ENCODE assay signal across 8 mouse cellular contexts in genomic region chr12:4769333-4769723, GRCm38 (mm10). TPM values are rescaled to one million over a fixed set of nuclear protein-coding genes. Genes with fewer than 3 reads are reported as not detected.
DNase-seq lines count a peak whose midpoint lies in the region; ATAC-seq and TF ChIP-seq lines count a peak whose summit lies in the region.

No protein-coding gene starts in this region.

- no peaks in the 10 kb centered on the region for H3K36me3 ChIP-seq in heart, adult 2 months (ENCODE audit: control insufficient read depth, insufficient read depth, low read length)
- H3K36me3 ChIP-seq in E14TG2a.4 (ENCODE audit: insufficient read depth, low read length), result no peaks in the 10 kb centered on the region
- H3K36me3 ChIP-seq in forebrain, postnatal 0 days (ENCODE audit: insufficient read depth), result no peaks in the 10 kb centered on the region
- no peaks in the 10 kb centered on the region for H3K36me3 ChIP-seq in liver, embryonic 16.5 days (ENCODE audit: control insufficient read depth, insufficient read depth)

- H3K4me3 ChIP-seq in heart, adult 2 months, result peak overlapping the region; percentile 69
- peak overlapping the region; percentile 81 for H3K4me3 ChIP-seq in E14TG2a.4 (replicated peaks; ENCODE audit: low read length)
- peak overlapping the region; percentile 67 for H3K4me3 ChIP-seq in forebrain, postnatal 0 days (ENCODE audit: low read depth, low read length)
- H3K4me3 ChIP-seq in liver, embryonic 16.5 days (ENCODE audit: low read depth, low read length), result peak overlapping the region; percentile 88

- intact Hi-C loops in heart, adult 2 months (cut with DNase I), result loop anchor here (5.0 kb wide), 4 partner anchors 48 to 203 kb away; partner anchors contain the start of genes Atad2b and Sf3b6

- no peak for TF ChIP-seq CTCF in heart, adult 2 months (IDR thresholded peaks at IDR 0.05)
- TF ChIP-seq CTCF in E14TG2a.4 (conservative IDR thresholded peaks at IDR 0.05; ENCODE audit: low read length), result no peak
- TF ChIP-seq CTCF in forebrain, postnatal 0 days (IDR thresholded peaks at IDR 0.05; ENCODE audit: low read depth), result no peak

- no peaks in the 10 kb centered on the region for H3K27me3 ChIP-seq in heart, adult 2 months (ENCODE audit: control insufficient read depth, insufficient read depth, low read length)
- peaks cover 12% of the 10 kb centered on the region for H3K27me3 ChIP-seq in E14TG2a.4 (ENCODE audit: insufficient read depth, low read length)
- no peaks in the 10 kb centered on the region for H3K27me3 ChIP-seq in forebrain, postnatal 0 days (ENCODE audit: insufficient read depth, low read length)
- no peaks in the 10 kb centered on the region for H3K27me3 ChIP-seq in liver, embryonic 16.5 days (ENCODE audit: control insufficient read depth, insufficient read depth, low read depth, low read length)

- no peaks in the 10 kb centered on the region for H3K79me2 ChIP-seq in heart, adult 2 months (replicated peaks; ENCODE audit: control insufficient read depth, insufficient read depth, low read length)

- no peaks in the 10 kb centered on the region for H3K9me3 ChIP-seq in E14TG2a.4 (ENCODE audit: low read length)
- no peaks in the 10 kb centered on the region for H3K9me3 ChIP-seq in forebrain, postnatal 0 days (ENCODE audit: low read length)
- no peaks in the 10 kb centered on the region for H3K9me3 ChIP-seq in liver, embryonic 16.5 days (replicated peaks; ENCODE audit: control insufficient read depth, low read length)

- TF ChIP-seq POLR2A in heart, adult 2 months (IDR thresholded peaks at IDR 0.05; ENCODE audit: insufficient read depth, low read depth, low read length), result no peak

- H3K9ac ChIP-seq in heart, adult 2 months (ENCODE audit: low read depth, low read length), result peak overlapping the region; percentile 39; the same call in 1 of the 2 replicates
- H3K9ac ChIP-seq in forebrain, postnatal 0 days, result peak overlapping the region; percentile 86
- H3K9ac ChIP-seq in liver, embryonic 16.5 days (ENCODE audit: low read depth, low read length), result peak overlapping the region; percentile 90

- WGBS in heart, adult 2 months, result 19% methylated on average over 13 of the region's 13 CpGs
- WGBS in forebrain, postnatal 0 days, result 19% methylated on average over 13 of the region's 13 CpGs
- 18% methylated on average over 13 of the region's 13 CpGs for WGBS in liver, embryonic 16.5 days (ENCODE audit: insufficient replicate concordance)

- no peak for TF ChIP-seq EP300 in heart, adult 2 months (IDR thresholded peaks at IDR 0.05; ENCODE audit: insufficient read depth, low read depth, low read length)

- ATAC-seq in forebrain, postnatal 0 days, result peak; percentile 19
- no peak for ATAC-seq in liver, embryonic 16.5 days (ENCODE audit: low read depth)

- H3K4me2 ChIP-seq in forebrain, postnatal 0 days (ENCODE audit: low read depth), result peak overlapping the region; percentile 60
- H3K4me2 ChIP-seq in liver, embryonic 16.5 days (ENCODE audit: low read depth, low read length), result peak overlapping the region; percentile 95

- DNase-seq in heart, adult 2 months, result no peak
- no peak for DNase-seq in heart, postnatal 4 days
- DNase-seq in forebrain, postnatal 0 days, result no peak
- DNase-seq in adipocyte (ENCODE audit: low spot score), result no peak
- no peak for DNase-seq in cerebellum, adult 9-11 months
- no peak for DNase-seq in cerebellum, postnatal 4 days (ENCODE audit: low spot score in 2 of 2)

- no peaks in the 10 kb centered on the region; the same call in 1 of the 2 replicates for H3K4me1 ChIP-seq in heart, adult 2 months (ENCODE audit: control insufficient read depth, insufficient read depth, low read length)
- peaks cover 9% of the 10 kb centered on the region for H3K4me1 ChIP-seq in E14TG2a.4 (replicated peaks; ENCODE audit: low read depth, low read length)
- H3K4me1 ChIP-seq in forebrain, postnatal 0 days (ENCODE audit: insufficient read depth), result 0 out of 2 replicates have a peak, but pooled peaks cover 7% of the 10 kb centered on the region
- H3K4me1 ChIP-seq in liver, embryonic 16.5 days (ENCODE audit: control insufficient read depth, low read depth, low read length), result peaks cover 9% of the 10 kb centered on the region

- H3K27ac ChIP-seq in heart, adult 2 months, result peak overlapping the region; percentile 77
- peak overlapping the region; percentile 98 for H3K27ac ChIP-seq in forebrain, postnatal 0 days (ENCODE audit: low read depth, low read length)
- H3K27ac ChIP-seq in liver, embryonic 16.5 days (ENCODE audit: low read length), result no peak overlapping the region

RNA-seq across cellular contexts. Expression of gene Fam228b, which starts 0.3 kb away (rescaled TPM):
- 1 to 10 TPM; 2.0 to 2.1 TPM for total RNA-seq in heart, adult 2 months (2021)
- polyA plus RNA-seq in heart, adult 2 months (2012; rRNA removed), result 0.88 and 0.97 TPM in 2 replicates
- total RNA-seq in heart, postnatal 4 days (2021), result 1 to 10 TPM; 4.3 to 5.0 TPM
- total RNA-seq in forebrain, postnatal 0 days (2014; rRNA removed), result 7.8 and 18.8 TPM in 2 replicates
- polyA plus RNA-seq in forebrain, postnatal 0 days (2015; fragmentation: Nextera tagmentation; extraction: Ambion mirVana), result 5.8 and 8.9 TPM in 2 replicates
- polyA plus RNA-seq in liver, embryonic 16.5 days (2015; fragmentation: Nextera tagmentation; extraction: Ambion mirVana), result 0.42 and 0.85 TPM in 2 replicates

RNA-seq across cellular contexts. Expression of gene Pfn4, which starts 0.5 kb away (rescaled TPM):
- 1 to 10 TPM; 2.5 to 2.9 TPM for total RNA-seq in heart, adult 2 months (2021)
- polyA plus RNA-seq in heart, adult 2 months (2012; rRNA removed), result 1.8 and 4.3 TPM in 2 replicates
- total RNA-seq in heart, postnatal 4 days (2021), result 1 to 10 TPM; 3.2 to 3.7 TPM
- 9.2 TPM in 2 replicates for total RNA-seq in forebrain, postnatal 0 days (2014; rRNA removed)
- 15.3 and 21.3 TPM in 2 replicates for polyA plus RNA-seq in forebrain, postnatal 0 days (2015; fragmentation: Nextera tagmentation; extraction: Ambion mirVana)
- 0.47 and 0.76 TPM in 2 replicates for polyA plus RNA-seq in liver, embryonic 16.5 days (2015; fragmentation: Nextera tagmentation; extraction: Ambion mirVana)

RNA-seq across cellular contexts. Expression of gene Fam228a, which starts 31.1 kb away (rescaled TPM):
- total RNA-seq in heart, adult 2 months (2021), result not detected
- polyA plus RNA-seq in heart, adult 2 months (2012; rRNA removed), result 0.06 and 0.18 TPM in 2 replicates
- total RNA-seq in heart, postnatal 4 days (2021), result not detected
- total RNA-seq in forebrain, postnatal 0 days (2014; rRNA removed), result 1.2 and 1.5 TPM in 2 replicates
- 0.09 and 0.30 TPM in 2 replicates for polyA plus RNA-seq in forebrain, postnatal 0 days (2015; fragmentation: Nextera tagmentation; extraction: Ambion mirVana)
- 0.04 TPM in 1 of 2 replicates, not detected in the other for polyA plus RNA-seq in liver, embryonic 16.5 days (2015; fragmentation: Nextera tagmentation; extraction: Ambion mirVana)

RNA-seq across cellular contexts. Expression of gene Sf3b6, which starts 48.0 kb away (rescaled TPM):
- total RNA-seq in heart, adult 2 months (2021), result 10 to 100 TPM; 42.0 to 42.8 TPM
- 31.5 and 46.8 TPM in 2 replicates for polyA plus RNA-seq in heart, adult 2 months (2012; rRNA removed)
- total RNA-seq in heart, postnatal 4 days (2021), result 10 to 100 TPM; 69.2 to 70.5 TPM
- total RNA-seq in forebrain, postnatal 0 days (2014; rRNA removed), result 117 and 156 TPM in 2 replicates
- polyA plus RNA-seq in forebrain, postnatal 0 days (2015; fragmentation: Nextera tagmentation; extraction: Ambion mirVana), result 326 and 451 TPM in 2 replicates
- polyA plus RNA-seq in liver, embryonic 16.5 days (2015; fragmentation: Nextera tagmentation; extraction: Ambion mirVana), result 80.2 and 83.3 TPM in 2 replicates

Comparison
In these comparisons a context has a peak if more than half of its experiments do, and no peak if none do; other contexts are left out.
1. H3K9ac ChIP-seq: peak in every context shown above with its lines; median percentile 90 in liver, embryonic 16.5 days; 86 in forebrain, postnatal 0 days; 39 in heart, adult 2 months.